Mouse (Mus musculus) 3134 (cell line): ENCODE measurements around the gene Commd3.

Experiments used
- DNase-seq: peaks from one replicate; pipeline ENCODE4 v3.0.0-alpha.2; 2011; ENCODE audit warnings: low spot score; ENCODE audit not compliant: insufficient read length; ENCODE audit errors: extremely low read depth

Commd3 gene

DNA sequence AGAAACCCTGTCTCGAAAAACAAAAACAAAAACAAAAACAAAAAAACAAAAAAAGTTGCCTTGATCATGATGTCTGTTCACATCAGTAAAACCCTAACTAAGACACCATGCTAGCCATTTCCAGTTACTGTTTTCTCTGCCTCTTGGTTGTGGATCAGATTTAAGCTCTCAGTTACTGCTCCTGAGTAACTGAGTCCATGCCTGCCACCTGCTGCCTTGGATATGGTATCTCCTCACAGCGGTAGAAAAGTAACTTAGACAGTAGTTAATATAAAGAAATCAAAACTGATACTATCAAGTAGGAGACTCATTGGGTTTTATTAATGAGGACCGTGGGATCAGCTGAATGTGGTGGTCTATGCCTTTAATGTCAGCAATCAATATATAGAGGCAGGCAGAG lies 42.2 kb downstream of the Commd3 start:
- DNase-seq, result no peak

DNA sequence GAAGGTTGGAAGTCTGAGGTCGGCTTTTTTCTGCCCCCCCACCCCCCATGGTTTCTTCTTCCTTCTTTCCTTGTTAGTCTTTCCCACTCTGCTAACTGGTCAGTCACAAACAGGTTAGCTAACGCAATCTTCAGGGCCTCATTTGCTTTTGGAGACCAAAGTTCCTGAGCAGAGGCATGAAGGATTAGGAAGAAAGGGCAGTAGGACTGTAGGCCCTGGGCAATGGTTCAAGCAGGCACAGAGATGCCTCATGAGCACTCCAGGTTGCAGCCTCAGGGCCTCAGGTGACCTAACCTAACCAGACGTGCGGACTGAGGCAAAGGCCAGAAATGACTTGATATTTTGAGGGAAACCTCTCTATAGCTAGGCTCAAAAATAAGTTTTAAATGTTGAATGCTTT lies 46.3 kb downstream of the Commd3 start:
- DNase-seq, result no peak

DNA sequence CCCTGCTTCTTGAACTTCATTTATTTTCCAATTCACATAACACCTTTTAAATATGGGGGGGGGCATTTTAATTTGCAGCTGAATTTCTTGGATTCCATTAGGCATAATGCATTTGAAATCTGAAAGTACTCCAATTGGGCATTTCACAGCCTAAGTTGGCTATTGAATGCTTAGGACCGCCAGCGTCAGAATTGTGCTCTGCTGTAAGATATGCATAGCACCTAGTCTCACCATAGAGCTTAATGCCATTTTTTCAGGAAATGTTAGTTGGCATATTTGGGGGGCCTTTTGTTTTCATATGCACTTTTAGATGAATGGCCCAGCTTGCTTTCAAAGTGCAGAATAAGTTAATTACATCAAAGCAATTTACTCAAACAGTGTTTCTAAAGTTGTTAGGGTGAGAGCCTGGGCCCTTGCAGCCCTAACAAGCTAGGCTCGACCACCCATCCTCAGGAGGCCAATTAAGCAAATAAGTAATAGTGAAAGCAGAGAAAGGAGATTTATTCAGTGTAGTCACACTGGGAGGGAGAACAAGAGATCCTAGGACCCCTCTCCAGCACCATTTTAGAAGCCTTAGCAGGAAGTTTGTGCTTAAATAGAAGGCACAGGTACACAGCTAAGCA lies 50.1 kb downstream of the Commd3 start:
- no peak for DNase-seq

DNA sequence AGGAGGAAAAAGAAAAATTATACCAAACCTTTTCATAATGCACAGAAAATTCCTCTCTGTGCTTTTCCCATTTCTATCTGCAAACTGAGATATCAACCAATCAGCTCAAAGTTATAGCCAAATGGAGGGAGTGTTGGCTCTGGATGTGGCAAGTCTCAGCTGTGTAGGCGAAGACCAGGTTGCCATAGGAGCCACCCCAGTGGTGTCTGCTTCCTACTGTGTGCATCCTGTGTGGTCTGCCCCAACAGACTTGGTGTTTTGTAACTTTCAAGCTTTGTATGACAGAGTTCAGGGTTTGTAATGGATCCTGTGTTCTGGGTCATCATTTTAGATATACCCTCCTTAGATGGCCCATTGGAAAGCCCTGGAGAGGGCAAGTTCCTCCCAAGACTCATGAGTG lies 52.3 kb downstream of the Commd3 start:
- DNase-seq, result no peak
